Mouse (Mus musculus) hematopoietic stem cell, adult 5-6 weeks (primary cell): ENCODE measurements around the gene Gfm1. TPM values are rescaled to one million over a fixed set of nuclear protein-coding genes. Genes with fewer than 3 reads are reported as not detected.

Source experiments
- ATAC-seq, 2 experiments: fragments of 125-278 bp in 1 of 2; replicated peaks in 1 of 2; 2 replicates each; pipeline ENCODE4 v1.8.0; 2016 to 2017; ENCODE audit warnings: inconsistent platforms in 2 of 2, mild to moderate bottlenecking in 2 of 2, moderate number of reproducible peaks in 2 of 2, low read depth in 1 of 2, moderate TSS enrichment in 1 of 2; ENCODE audit not compliant: low FRiP score in 2 of 2, poor library complexity in 2 of 2, severe bottlenecking in 2 of 2, insufficient read depth in 1 of 2, low TSS enrichment in 1 of 2
- total RNA-seq: library from RNA; stranded (forward); fragments of 172-1452, 232-1000 nt; gene quantifications from 2 replicates; pipeline ENCODE4 v1.2.3, GENCODE M21; 2017

Gene Gfm1
- 35.8 and 83.5 TPM in 2 replicates for total RNA-seq

DNA sequence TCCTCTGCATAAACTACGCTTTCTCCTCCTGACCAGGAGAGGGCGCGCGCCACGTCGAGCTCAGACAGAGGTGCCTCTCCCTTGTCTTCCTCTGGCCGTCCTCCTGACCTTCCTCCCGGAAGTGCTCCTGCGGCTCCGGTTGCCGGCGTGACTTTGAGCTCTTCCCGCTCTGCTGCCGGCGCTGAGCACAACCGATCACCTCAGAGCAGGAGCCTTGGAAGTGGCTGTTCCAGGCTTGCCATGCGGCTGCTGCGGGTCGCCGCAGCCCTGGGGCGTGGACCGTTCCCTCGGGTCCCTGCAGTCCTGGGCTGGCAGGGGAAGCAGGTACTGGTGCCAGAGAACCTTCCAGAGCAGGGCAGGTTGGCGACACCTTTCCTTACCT is at the start of gene Gfm1:
Gene Gfm1 (plus strand): TSS at position 98 of the 382 bp plus-strand sequence.
- peak; percentile 97 to 98 for ATAC-seq

DNA sequence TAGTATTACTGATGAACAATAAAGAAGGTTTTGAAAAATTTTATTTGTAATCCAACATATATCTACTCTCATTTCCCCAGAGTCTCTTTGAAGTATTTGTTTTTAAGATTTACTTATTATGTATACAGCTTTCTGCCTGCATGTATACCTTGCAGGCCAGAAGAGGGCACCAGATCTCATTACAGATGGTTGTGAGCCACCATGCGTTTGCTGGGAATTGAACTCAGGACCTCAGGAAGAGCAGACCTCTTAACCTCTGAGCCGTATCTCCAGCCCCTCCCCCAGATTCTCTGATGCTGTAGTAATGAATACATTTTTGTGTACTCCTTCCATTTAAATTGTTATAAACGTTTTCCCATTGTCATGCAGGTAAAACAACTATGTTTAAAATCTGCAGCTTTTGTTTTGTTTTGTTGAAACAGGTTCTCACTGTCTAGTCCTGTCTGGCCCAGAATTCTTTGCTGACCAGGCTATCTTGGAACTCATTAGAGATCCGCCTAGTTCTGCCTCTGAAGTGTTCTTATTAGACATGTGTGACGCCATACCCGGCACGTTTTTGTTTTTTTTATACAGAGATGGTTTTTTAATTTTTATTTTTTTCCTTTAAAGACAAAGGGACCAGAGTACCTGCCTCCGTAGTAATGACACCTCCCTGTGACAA is 428 bp upstream of the Gfm1 start:
- ATAC-seq = peak in 1 of 2 experiments; percentile 12; a peak in 1 of 4 replicates

DNA sequence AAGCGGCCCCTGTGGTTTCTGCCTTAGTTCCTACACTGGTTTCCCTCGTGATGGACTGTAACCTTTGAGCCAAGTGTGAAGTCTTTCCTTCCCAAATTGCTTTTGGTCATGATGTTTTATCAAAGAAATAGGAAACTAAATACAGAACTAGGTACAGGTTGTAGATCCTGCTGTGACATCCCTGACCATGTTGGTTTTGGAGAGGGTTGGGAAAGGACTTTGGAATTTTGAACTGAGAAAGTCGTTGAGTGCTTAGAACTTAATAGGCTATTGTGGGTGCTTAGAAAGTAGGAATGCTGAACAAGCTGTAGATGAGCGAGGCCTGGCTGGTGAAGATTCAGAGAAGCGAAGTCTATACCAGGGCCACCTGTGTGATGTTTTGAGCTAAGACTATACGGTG is 4.1 kb downstream of the Gfm1 start:
- no peak for ATAC-seq

- no peak for ATAC-seq
These were observed 17.2 kb downstream of the Gfm1 start for GRCm38 (mm10) chr3:67447143-67447542.

GRCm38 (mm10) chr3:67449660-67450059 is 19.8 kb downstream of the Gfm1 start:
- no peak for ATAC-seq

GRCm38 (mm10) chr3:67450601-67451210 is 20.8 kb downstream of the Gfm1 start:
- ATAC-seq = no peak

- ATAC-seq = no peak
These were observed 30.0 kb downstream of the Gfm1 start for GRCm38 (mm10) chr3:67459881-67460280.

DNA sequence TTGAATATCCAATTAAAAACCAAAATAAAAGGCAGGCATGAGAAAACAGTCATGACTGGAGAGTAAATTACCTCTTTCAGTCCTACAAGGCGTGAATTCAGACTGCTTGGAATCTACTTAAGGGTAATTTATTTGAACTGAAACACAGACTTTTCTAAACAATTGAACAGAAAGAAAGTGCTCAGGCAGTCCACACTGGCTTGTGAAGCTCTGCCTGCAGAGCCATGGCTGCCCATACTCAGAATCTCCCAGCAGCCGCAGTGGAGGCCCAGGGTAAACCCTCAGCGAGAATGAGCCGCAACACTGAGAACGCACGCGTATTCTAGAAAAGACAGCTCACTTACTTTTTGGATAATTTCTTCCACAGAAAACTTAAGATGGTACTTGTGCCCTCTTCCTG is 32.1 kb downstream of the Gfm1 start:
- ATAC-seq = no peak

DNA sequence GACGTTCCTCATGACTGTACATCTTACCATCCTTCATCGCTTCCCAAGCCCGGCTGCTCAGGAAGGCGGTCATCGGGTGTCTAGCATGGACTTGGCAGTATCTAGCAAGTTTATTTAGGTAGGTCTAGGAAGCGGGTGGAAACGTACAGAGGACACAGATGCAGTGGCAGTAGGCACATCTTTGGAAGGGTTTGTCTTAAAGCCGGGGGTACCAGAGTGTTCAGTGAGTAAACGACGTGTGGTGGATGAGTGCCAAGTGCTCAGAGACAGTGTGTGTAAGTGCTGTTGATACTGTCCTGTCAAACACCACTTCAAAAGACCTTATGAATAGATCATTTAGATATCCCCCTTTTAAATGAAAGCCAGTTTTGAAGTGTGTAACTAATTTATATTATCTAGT is 32.7 kb downstream of the Gfm1 start:
- no peak for ATAC-seq

DNA sequence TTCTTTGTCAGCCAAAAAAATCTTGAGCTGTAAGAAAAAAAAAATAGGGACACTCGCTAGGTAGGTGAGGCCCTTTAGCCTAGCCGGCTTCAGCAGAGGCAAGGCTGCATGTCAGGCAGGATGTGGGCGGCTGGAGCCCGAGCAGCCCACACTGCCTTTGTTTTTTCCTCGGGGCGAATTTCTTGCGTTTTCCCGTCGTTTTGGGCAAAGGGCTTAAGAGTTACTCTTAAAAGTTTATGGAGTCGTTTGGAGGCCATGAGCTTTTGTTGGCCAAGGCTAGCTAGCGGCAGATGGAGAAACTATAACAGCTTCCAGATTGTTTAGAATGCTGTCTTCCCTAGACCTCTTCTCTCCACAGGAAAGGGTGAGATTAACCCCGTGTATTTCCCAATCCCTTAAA is 33.1 kb downstream of the Gfm1 start:
- ATAC-seq = peak in 1 of 2 experiments; percentile 31; a peak in 1 of 4 replicates

DNA sequence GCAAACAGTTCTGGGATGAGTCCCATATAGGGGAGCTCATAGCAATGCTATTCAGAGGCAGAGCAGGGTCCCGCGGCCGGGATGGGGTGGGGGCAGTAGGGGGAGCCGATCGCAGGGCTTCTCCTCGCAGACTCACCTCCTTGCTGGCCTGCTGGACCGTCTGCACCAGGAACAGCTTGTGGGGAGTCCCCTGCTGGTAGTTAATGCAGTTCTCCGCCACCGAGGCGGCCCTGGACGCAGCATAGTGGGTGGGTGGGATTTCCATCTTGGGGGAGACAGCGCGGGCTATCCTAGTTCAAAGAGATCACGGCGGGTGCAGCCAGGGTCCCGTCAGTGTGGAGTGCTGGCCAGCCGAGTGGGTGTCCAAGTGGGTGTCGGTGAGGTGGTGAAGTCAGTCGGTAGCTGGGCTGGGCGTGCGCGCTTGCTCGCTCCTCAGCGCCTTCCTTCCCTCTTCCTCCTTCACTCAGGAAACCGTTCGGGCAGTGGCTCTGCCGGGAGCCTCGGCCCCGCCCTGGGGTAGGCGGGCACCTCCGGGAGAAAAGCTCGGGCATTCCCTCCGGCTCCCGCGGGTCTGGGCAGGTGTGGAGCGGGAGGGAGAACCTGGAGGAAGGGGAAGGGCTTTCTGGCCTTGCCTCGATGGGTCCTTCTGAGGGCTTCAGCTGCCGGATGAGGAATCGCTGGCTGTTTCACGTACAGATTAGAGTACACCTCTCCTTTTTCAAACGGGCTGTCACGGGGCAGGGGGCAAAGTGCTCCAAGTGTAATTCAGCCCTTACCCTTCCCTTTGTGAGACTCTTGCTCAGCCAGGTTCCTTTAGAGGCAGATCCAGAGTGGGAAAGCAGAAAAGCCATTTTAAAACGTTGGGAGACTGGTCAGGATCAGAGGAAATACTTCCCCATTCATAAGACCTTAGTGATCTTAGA is 33.8 kb downstream of the Gfm1 start, which contains the start of gene Lxn:
Gene Lxn (minus strand): TSS at position 477 of the 923 bp plus-strand sequence.
- ATAC-seq = peak; percentile 93 to 96

GRCm38 (mm10) chr3:67466576-67466975 is 36.7 kb downstream of the Gfm1 start:
- ATAC-seq = no peak

DNA sequence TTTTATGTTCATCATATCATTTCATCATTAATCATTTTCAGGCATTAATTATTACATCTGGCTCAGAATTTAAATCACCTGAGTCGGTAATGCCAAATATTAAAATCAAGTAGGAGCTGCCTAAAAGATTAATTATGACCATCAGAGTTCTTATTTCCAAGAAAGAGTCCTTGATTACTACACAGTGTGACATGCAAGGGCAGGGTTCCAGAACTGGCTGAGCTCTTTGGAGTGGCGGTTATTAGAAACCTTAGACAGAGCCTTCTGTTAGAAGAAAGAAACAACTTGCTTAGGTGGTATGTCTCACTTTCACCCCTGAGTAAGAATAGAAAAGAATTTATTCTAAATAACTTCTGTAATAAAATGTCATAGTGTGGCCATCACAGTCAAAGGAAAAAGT is 37.4 kb downstream of the Gfm1 start:
- ATAC-seq = no peak

GRCm38 (mm10) chr3:67471408-67472127 is 41.7 kb downstream of the Gfm1 start:
- ATAC-seq = 0 out of 4 replicates have a peak, but pooled peaks of 1 of the 2 experiments have one; percentile 5

- ATAC-seq = no peak
These were observed 43.5 kb downstream of the Gfm1 start for GRCm38 (mm10) chr3:67473438-67473837.

GRCm38 (mm10) chr3:67479806-67480205 is 49.9 kb downstream of the Gfm1 start:
- no peak for ATAC-seq

DNA sequence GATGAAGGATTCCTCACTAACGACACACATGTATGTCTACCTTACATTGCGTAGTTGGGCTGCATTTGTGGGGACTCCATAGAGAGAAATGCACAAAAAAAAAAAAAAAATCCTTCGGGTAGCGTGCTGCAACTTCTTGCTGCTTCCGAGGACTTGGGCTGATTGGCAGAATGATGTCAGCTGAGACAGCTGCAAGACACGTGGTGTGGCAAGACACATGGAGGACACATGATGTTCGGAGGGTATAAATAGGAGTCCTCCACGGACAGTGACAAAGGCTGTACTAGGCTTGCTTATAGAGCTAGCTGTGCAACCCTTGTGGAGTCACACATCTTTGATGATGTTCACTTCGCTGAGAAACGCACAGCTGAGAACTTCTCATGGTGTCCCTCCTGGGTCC is 52.5 kb downstream of the Gfm1 start:
- ATAC-seq = no peak
